Mouse (Mus musculus): ENCODE results near the gene Eif4e1b. TPM values are rescaled to one million over a fixed set of nuclear protein-coding genes. Genes with fewer than 3 reads are reported as not detected.

The Eif4e1b gene
- not detected in 2 replicates for polyA plus RNA-seq (2012; rRNA removed)

DNA sequence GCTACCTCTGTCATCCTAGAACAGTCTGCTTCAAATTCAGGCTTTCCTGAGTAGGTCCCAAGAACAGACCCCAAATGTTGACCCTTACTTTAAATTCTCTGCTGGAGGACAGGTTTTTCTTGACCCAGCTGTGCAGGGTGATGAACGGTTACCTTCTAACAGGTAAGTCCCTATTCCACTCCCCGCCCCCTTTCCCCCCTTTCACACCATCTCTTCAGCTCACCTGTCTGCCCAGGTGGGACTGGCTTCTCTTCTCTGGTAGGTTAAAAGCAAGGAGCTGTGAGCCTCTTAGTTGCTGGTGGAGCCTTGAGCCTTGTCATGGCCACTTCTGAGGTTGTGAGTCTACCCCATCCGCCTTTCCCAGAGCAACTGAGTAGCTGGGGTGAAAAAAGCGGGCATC, at the start of gene Eif4e1b:
Eif4e1b (plus strand) TSS at position 301 of the 400 bp plus-strand sequence.
- no peak for TF ChIP-seq CTCF (IDR thresholded peaks at IDR 0.05; ENCODE audit: insufficient read depth, low read length)
- no peak for TF ChIP-seq POLR2A (IDR thresholded peaks at IDR 0.05; ENCODE audit: borderline replicate concordance, extremely low read depth, low read depth, low read length)
- H3K4me3 ChIP-seq (replicated peaks; ENCODE audit: extremely low read depth, low read depth, low read length): no peak within 1 kb of the TSS
- DNase-seq: no peak
- no peaks in the 10 kb centered on the region for H3K4me1 ChIP-seq (ENCODE audit: control insufficient read depth, insufficient read depth, low read length)
- 77% methylated on average over 4 of the region's 4 CpGs for WGBS

DNA sequence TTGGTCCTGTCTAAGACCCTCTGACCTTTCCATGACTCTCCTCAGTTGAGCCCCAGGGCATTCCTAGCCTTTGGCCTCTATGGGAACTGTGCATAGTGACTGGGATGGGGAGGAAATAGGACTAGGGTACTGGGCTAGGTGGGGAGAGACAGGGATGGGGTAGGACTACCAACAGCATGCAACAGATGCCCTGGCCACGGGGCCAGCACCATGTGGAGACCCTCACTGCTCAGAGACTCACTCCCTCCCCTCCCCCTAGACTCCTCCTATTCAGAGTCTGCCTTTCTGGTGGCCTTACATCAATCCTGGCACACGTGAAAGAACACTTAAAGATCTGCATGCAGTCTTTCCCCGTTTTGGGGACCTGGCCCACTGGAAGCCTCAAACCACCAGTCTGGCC, 46.9 kb upstream of the Eif4e1b start:
- TF ChIP-seq CTCF (IDR thresholded peaks at IDR 0.05; ENCODE audit: insufficient read depth, low read length): no peak
- no peak for TF ChIP-seq POLR2A (IDR thresholded peaks at IDR 0.05; ENCODE audit: borderline replicate concordance, extremely low read depth, low read depth, low read length)
- no peaks in the 10 kb centered on the region for H3K4me1 ChIP-seq (ENCODE audit: control insufficient read depth, insufficient read depth, low read length)
- 16% methylated on average over 3 of the region's 3 CpGs for WGBS
- DNase-seq: no peak
- no peak overlapping the region for H3K4me3 ChIP-seq (replicated peaks; ENCODE audit: extremely low read depth, low read depth, low read length)

- no peaks in the 10 kb centered on the region for H3K4me1 ChIP-seq (ENCODE audit: control insufficient read depth, insufficient read depth, low read length)
- no peak for DNase-seq
- no peak overlapping the region for H3K4me3 ChIP-seq (replicated peaks; ENCODE audit: extremely low read depth, low read depth, low read length)
- 2% methylated on average over 81 of the region's 87 CpGs for WGBS
- no peak for TF ChIP-seq POLR2A (IDR thresholded peaks at IDR 0.05; ENCODE audit: borderline replicate concordance, extremely low read depth, low read depth, low read length)
- TF ChIP-seq CTCF (IDR thresholded peaks at IDR 0.05; ENCODE audit: insufficient read depth, low read length): no peak
These were observed 46.1 kb upstream of the Eif4e1b start for GRCm38 (mm10) chr13:54737488-54738212.

DNA sequence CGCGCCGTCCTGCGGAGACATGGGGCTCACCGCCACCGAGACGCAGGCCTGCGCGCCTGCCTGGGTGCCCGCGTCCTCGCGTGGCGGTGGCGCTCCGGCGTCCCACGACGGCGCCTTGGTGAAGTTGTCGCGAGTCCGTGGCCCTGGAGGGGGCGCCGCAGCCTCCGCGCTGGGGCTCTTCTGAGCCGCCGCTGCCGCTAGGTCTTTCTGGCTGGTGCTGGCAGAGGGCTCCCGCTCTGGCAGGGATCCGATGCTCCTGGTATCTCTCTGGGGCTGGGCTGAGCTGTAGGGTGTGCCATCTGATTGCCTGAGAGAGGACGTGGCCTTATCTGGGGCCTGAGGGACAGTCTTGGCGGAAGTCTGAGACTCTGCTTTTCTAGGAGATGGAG, 45.6 kb upstream of the Eif4e1b start:
- H3K4me3 ChIP-seq (replicated peaks; ENCODE audit: extremely low read depth, low read depth, low read length): no peak overlapping the region
- 2% methylated on average over 33 of the region's 34 CpGs for WGBS
- TF ChIP-seq CTCF (IDR thresholded peaks at IDR 0.05; ENCODE audit: insufficient read depth, low read length) (no peak), POLR2A (IDR thresholded peaks at IDR 0.05; ENCODE audit: borderline replicate concordance, extremely low read depth, low read depth, low read length) (no peak)
- H3K4me1 ChIP-seq (ENCODE audit: control insufficient read depth, insufficient read depth, low read length): no peaks in the 10 kb centered on the region
- no peak for DNase-seq

- H3K4me3 ChIP-seq (replicated peaks; ENCODE audit: extremely low read depth, low read depth, low read length): no peak overlapping the region
- TF ChIP-seq POLR2A (IDR thresholded peaks at IDR 0.05; ENCODE audit: borderline replicate concordance, extremely low read depth, low read depth, low read length) (no peak), CTCF (IDR thresholded peaks at IDR 0.05; ENCODE audit: insufficient read depth, low read length) (no peak)
- no peaks in the 10 kb centered on the region for H3K4me1 ChIP-seq (ENCODE audit: control insufficient read depth, insufficient read depth, low read length)
- 33% methylated on average over 6 of the region's 6 CpGs for WGBS
- no peak for DNase-seq
These were observed 37.7 kb upstream of the Eif4e1b start for GRCm38 (mm10) chr13:54746110-54746509.

DNA sequence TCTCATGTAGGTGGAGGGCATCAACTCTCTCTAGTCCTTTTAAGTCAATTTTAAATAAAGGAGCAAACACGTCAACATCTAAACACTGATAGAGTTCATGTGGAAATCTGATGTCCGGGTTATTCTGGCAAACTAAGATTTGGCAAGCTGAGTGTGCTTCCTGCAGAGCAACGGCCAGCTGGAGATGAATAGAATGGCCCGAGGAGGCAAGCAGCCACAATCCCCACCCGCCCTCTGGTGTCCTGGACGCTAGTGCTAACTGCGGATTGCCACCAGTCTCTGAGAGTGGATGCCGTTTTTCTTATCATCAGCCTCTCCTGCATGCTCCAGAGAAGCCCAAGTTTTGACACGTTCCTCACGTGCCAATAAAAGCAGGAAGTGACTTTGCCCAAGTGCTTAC, 36.9 kb upstream of the Eif4e1b start:
- TF ChIP-seq CTCF (IDR thresholded peaks at IDR 0.05; ENCODE audit: insufficient read depth, low read length) (no peak), POLR2A (IDR thresholded peaks at IDR 0.05; ENCODE audit: borderline replicate concordance, extremely low read depth, low read depth, low read length) (no peak)
- H3K4me1 ChIP-seq (ENCODE audit: control insufficient read depth, insufficient read depth, low read length): no peaks in the 10 kb centered on the region
- WGBS: 39% methylated on average over 10 of the region's 10 CpGs
- no peak for DNase-seq
- H3K4me3 ChIP-seq (replicated peaks; ENCODE audit: extremely low read depth, low read depth, low read length): no peak overlapping the region

- no peak for DNase-seq
- Histone ChIP-seq H3K4me3 (replicated peaks; ENCODE audit: extremely low read depth, low read depth, low read length) (no peak overlapping the region), H3K4me1 (ENCODE audit: control insufficient read depth, insufficient read depth, low read length) (no peaks in the 10 kb centered on the region)
- 78% methylated on average over 8 of the region's 8 CpGs for WGBS
- TF ChIP-seq CTCF (IDR thresholded peaks at IDR 0.05; ENCODE audit: insufficient read depth, low read length): no peak
- no peak for TF ChIP-seq POLR2A (IDR thresholded peaks at IDR 0.05; ENCODE audit: borderline replicate concordance, extremely low read depth, low read depth, low read length)
These were observed 35.6 kb upstream of the Eif4e1b start for GRCm38 (mm10) chr13:54748190-54748589.

DNA sequence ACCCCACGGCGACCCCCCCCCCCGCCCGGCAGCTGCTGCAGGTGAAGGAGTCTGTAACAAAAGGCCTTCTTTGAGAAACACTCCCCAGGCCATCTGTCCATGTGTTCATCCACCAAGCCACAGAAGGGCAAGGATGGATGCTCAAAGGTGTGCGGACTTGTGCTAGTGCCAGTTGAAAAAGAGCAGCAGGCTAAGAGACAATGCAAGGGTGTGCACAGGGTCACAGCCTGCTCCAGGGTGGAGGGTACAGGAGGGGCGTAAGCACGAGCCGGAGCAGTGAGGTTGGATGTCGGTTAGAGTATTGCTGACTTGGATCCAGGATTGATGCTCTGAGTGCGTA, 35.1 kb upstream of the Eif4e1b start:
- 46% methylated on average over 10 of the region's 10 CpGs for WGBS
- no peak for TF ChIP-seq CTCF (IDR thresholded peaks at IDR 0.05; ENCODE audit: insufficient read depth, low read length)
- TF ChIP-seq POLR2A (IDR thresholded peaks at IDR 0.05; ENCODE audit: borderline replicate concordance, extremely low read depth, low read depth, low read length): no peak
- no peak for DNase-seq
- Histone ChIP-seq H3K4me3 (replicated peaks; ENCODE audit: extremely low read depth, low read depth, low read length) (no peak overlapping the region), H3K4me1 (ENCODE audit: control insufficient read depth, insufficient read depth, low read length) (no peaks in the 10 kb centered on the region)

GRCm38 (mm10) chr13:54749061-54749863, 34.5 kb upstream of the Eif4e1b start:
- Histone ChIP-seq H3K4me3 (replicated peaks; ENCODE audit: extremely low read depth, low read depth, low read length) (no peak overlapping the region), H3K4me1 (ENCODE audit: control insufficient read depth, insufficient read depth, low read length) (no peaks in the 10 kb centered on the region)
- DNase-seq: no peak
- TF ChIP-seq POLR2A (IDR thresholded peaks at IDR 0.05; ENCODE audit: borderline replicate concordance, extremely low read depth, low read depth, low read length) (no peak), CTCF (IDR thresholded peaks at IDR 0.05; ENCODE audit: insufficient read depth, low read length) (no peak)
- WGBS: 2% methylated on average over 71 of the region's 100 CpGs
